Mouse (Mus musculus): ENCODE results near the gene Abcb1b. TPM values are rescaled to one million over a fixed set of nuclear protein-coding genes. Genes with fewer than 3 reads are reported as not detected.

Abcb1b gene
- total RNA-seq, 2 experiments from 2014 or later: 2.4 to 5.2 TPM

Other genes starting within 250 kb of the Abcb1b start
- under 1 TPM; 0.10 to 0.23 TPM for gene Rundc3b, start 175.2 kb upstream of the Abcb1b start, total RNA-seq (2021)
- gene Abcb1a, start 138.1 kb upstream of the Abcb1b start, total RNA-seq (2021): 1 to 10 TPM; 3.0 to 4.9 TPM
- 10 to 100 TPM; 70.1 to 78.3 TPM for gene Abcb4, start 95.6 kb downstream of the Abcb1b start, total RNA-seq (2021)
- 10 to 100 TPM; 25.2 to 27.8 TPM for gene Crot, start 199.2 kb downstream of the Abcb1b start, total RNA-seq (2021)